Mouse (Mus musculus) erythroblast, adult 5-6 weeks (primary cell): ENCODE measurements around the gene Ctnnal1. TPM values are rescaled to one million over a fixed set of nuclear protein-coding genes. Genes with fewer than 3 reads are reported as not detected.

Experiments used
- ATAC-seq: replicated peaks from 2 replicates; pipeline ENCODE4 v1.8.0; 2016; ENCODE audit warnings: moderate number of reproducible peaks, mild to moderate bottlenecking, moderate TSS enrichment, inconsistent platforms; ENCODE audit not compliant: poor library complexity, low FRiP score, severe bottlenecking
- total RNA-seq, 2 experiments: library from RNA; stranded (forward) in 1 of 2; stranded (reverse) in 1 of 2; fragments of 150-400 nt in 1 of 2; fragments of 200-764, 138-1000 nt in 1 of 2; gene quantifications; 2 replicates each; pipeline versions ENCODE4 v1.2.3 to v1.2.4; 2015 to 2017; ENCODE audit warnings: low replicate concordance in 2 of 2

Ctnnal1 gene
- total RNA-seq, 2 experiments from 2014 or later, result 3.6 TPM; not detected in 1

GRCm38 (mm10) chr4:56864417-56865001, 479 bp downstream of the Ctnnal1 start:
- ATAC-seq, result no peak

- no peak for ATAC-seq
Observed at GRCm38 (mm10) chr4:56864016-56864415, 972 bp downstream of the Ctnnal1 start.

- no peak for ATAC-seq
Observed at GRCm38 (mm10) chr4:56861551-56861950, 3.4 kb downstream of the Ctnnal1 start.

GRCm38 (mm10) chr4:56858733-56859132, 6.3 kb downstream of the Ctnnal1 start:
- no peak for ATAC-seq

- no peak for ATAC-seq
Observed at GRCm38 (mm10) chr4:56856371-56856949, 8.5 kb downstream of the Ctnnal1 start.

GRCm38 (mm10) chr4:56855935-56856334, 9.1 kb downstream of the Ctnnal1 start:
- ATAC-seq, result no peak

GRCm38 (mm10) chr4:56850724-56851123, 14.3 kb downstream of the Ctnnal1 start:
- ATAC-seq, result no peak

- no peak for ATAC-seq
Observed at GRCm38 (mm10) chr4:56848044-56848443, 16.9 kb downstream of the Ctnnal1 start.

GRCm38 (mm10) chr4:56847400-56847799, 17.6 kb downstream of the Ctnnal1 start:
- ATAC-seq, result no peak

- ATAC-seq, result no peak
Observed at GRCm38 (mm10) chr4:56845896-56846533, 19.0 kb downstream of the Ctnnal1 start.

GRCm38 (mm10) chr4:56844911-56845310, 20.1 kb downstream of the Ctnnal1 start:
- no peak for ATAC-seq

GRCm38 (mm10) chr4:56843963-56844362, 21.0 kb downstream of the Ctnnal1 start:
- ATAC-seq, result no peak

GRCm38 (mm10) chr4:56842501-56842900, 22.5 kb downstream of the Ctnnal1 start:
- no peak for ATAC-seq

- no peak for ATAC-seq
Observed at GRCm38 (mm10) chr4:56840297-56840696, 24.7 kb downstream of the Ctnnal1 start.

GRCm38 (mm10) chr4:56837661-56838060, 27.3 kb downstream of the Ctnnal1 start:
- no peak for ATAC-seq

GRCm38 (mm10) chr4:56831998-56832397, 33.0 kb downstream of the Ctnnal1 start:
- ATAC-seq, result no peak

- no peak for ATAC-seq
Observed at GRCm38 (mm10) chr4:56831013-56831609, 33.9 kb downstream of the Ctnnal1 start.

GRCm38 (mm10) chr4:56829511-56829921, 35.5 kb downstream of the Ctnnal1 start:
- ATAC-seq, result no peak

- no peak for ATAC-seq
Observed at GRCm38 (mm10) chr4:56828932-56829331, 36.1 kb downstream of the Ctnnal1 start.

- ATAC-seq, result no peak
Observed at GRCm38 (mm10) chr4:56824231-56824630, 40.8 kb downstream of the Ctnnal1 start.

GRCm38 (mm10) chr4:56820017-56820550, 44.9 kb downstream of the Ctnnal1 start:
- no peak; the same call in 1 of the 2 replicates for ATAC-seq
